Mouse (Mus musculus) bone marrow macrophage, adult 2 months (primary cell): ENCODE results near the gene Trpc1.

Source experiments
- CTCF ChIP-seq: IDR thresholded peaks from 2 replicates; pipeline ENCODE4 v1.5.1; 2012; ENCODE audit warnings: low read depth, mild to moderate bottlenecking, low read length, moderate library complexity
- POLR2A ChIP-seq: IDR thresholded peaks from 2 replicates; pipeline ENCODE4 v1.6.1; 2012; ENCODE audit warnings: mild to moderate bottlenecking, low read depth, low read length, borderline replicate concordance

DNA sequence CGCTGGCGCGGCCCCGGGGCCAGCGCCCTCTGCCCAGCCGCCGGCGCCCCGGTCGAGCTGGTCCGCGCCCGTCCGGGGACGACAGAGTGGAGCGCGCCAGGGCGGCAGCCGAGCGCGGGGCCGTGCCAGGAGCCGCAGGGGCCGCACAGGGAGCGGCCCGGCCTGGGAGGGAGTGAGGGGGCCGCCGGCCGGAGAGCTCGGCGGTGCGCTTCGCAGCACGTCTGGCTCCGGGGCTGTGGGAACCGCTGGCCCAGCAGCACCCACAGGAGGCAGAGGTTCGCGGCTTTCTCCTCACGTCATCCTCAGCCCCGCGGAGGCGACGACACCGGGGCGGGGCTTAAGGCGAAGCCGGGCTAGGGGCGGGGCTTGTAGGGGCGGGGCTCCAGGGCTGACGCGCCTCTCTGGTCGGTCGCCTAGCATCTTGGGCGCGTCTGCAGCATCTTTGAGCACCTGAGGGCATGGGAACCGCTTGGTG, at the start of gene Trpc1:
- TF ChIP-seq CTCF (no peak), POLR2A (no peak)
